16 mouse cellular contexts compared by ENCODE assay signal in genomic region chr6:76964998-76965432, GRCm38 (mm10).
DNase-seq lines count a peak whose midpoint lies in the region; ATAC-seq and TF ChIP-seq lines count a peak whose summit lies in the region.
"Had no signal": no experiment of that assay in that cellular context is flagged by ENCODE, and none has a peak within 500 bp of the region (broad histone marks: within the 10 kb centered on the region; RNA-seq: fewer than 3 reads in every experiment).

No protein-coding gene starts in this region.

- no peak overlapping the region for H3K4me3 ChIP-seq in left cerebral cortex, adult 2 months
- no peak overlapping the region for H3K4me3 ChIP-seq in embryonic fibroblast, embryonic 13.5 days (ENCODE audit: insufficient read depth, low read length)
- H3K4me3 ChIP-seq: embryonic facial prominence, embryonic 13.5 days; hindbrain, embryonic 15.5 days; liver, embryonic 13.5 days had no signal

- TF ChIP-seq POLR2A in embryonic fibroblast, embryonic 13.5 days (IDR thresholded peaks at IDR 0.05; ENCODE audit: low read depth, low read length): no peak

- no peak for TF ChIP-seq CTCF in left cerebral cortex, adult 2 months (IDR thresholded peaks at IDR 0.05)
- TF ChIP-seq CTCF in embryonic fibroblast, embryonic 13.5 days (IDR thresholded peaks at IDR 0.05; ENCODE audit: borderline replicate concordance, insufficient read depth, low read length): no peak

- DNase-seq in cerebellum, postnatal 4 days (ENCODE audit: low spot score in 2 of 2): no peak
- DNase-seq in left cerebral cortex, adult 2 months (ENCODE audit: extremely low spot score in 1 of 2, low spot score in 2 of 2): no peak
- DNase-seq in left cerebral cortex, adult 8-10 months (ENCODE audit: low spot score in 2 of 2): no peak
- DNase-seq in cerebellum, adult 11-12 months: peak; percentile 30
- DNase-seq in spleen, adult 12 weeks (ENCODE audit: low spot score): no peak
- no peak for DNase-seq in ovary, postnatal 14 days (ENCODE audit: low spot score)
- DNase-seq: adrenal gland, postnatal 10 days; heart, adult 11 months; kidney, adult 18-20 months; kidney, postnatal 36 days; liver, embryonic 13.5 days had no signal

- H3K4me1 ChIP-seq in embryonic fibroblast, embryonic 13.5 days (ENCODE audit: control insufficient read depth, insufficient read depth, low read length): peaks cover 7% of the 10 kb centered on the region
- H3K4me1 ChIP-seq: embryonic facial prominence, embryonic 13.5 days; hindbrain, embryonic 15.5 days; liver, embryonic 13.5 days had no signal

- H3K27ac ChIP-seq in left cerebral cortex, adult 2 months: peak overlapping the region; percentile 36; the same call in 1 of the 2 replicates
- H3K27ac ChIP-seq in embryonic fibroblast, embryonic 13.5 days (ENCODE audit: insufficient read depth, low read length): peak overlapping the region; percentile 50; the same call in 1 of the 2 replicates
- H3K27ac ChIP-seq: embryonic facial prominence, embryonic 13.5 days; hindbrain, embryonic 15.5 days; liver, embryonic 13.5 days had no signal

- peak; percentile 79 for ATAC-seq in cerebellum, adult (ENCODE audit: insufficient number of reproducible peaks, low FRiP score, low TSS enrichment)
- ATAC-seq: lung, postnatal 0 days had no signal

- intact Hi-C loops in left cerebral cortex, adult 2 months (cut with DNase I): loop anchor here (5.0 kb wide), 1 partner anchor 277 kb away; the partner anchor contains the start of gene Lrrtm1
